Mouse (Mus musculus): ENCODE data around the gene Gtpbp6. TPM values are rescaled to one million over a fixed set of nuclear protein-coding genes. Genes with fewer than 3 reads are reported as not detected.

Gtpbp6 gene
- polyA plus RNA-seq, 1 experiment from 2014 or later, result 36.4 TPM

DNA sequence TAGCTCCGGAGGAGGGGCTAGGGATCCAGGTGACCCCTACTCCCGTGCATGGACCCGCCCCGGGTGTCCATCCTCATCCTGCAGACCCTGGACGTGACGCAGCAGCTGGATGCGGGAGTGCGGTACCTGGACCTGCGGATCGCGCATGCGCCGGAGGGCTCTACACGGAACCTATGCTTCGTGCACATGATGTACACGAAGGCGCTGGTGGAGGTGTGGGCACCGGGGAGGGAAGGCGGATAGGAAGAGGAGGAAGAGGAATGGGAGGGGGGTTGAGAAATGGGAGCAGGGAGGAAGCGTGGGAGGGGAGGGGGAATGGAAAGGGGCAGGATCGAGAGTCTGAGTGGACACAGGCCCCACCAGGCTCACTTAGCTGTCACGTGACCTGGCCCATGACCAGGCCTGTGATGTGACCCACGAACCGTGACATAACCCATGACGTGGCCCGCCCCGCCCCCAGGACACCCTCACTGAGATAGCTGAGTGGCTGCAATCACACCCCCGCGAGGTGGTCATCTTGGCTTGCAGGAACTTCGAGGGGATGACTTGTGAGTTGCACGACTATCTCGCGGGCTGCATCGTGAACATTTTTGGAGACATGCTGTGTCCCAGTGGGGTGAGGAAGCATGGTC, 6.2 kb downstream of the Gtpbp6 start:
- Histone ChIP-seq H3K4me3 (ENCODE audit: low read length) (peak overlapping the region; percentile 32), H3K27ac (ENCODE audit: low read length) (no peak overlapping the region), H3K27me3 (ENCODE audit: insufficient read depth, low read length) (no peaks in the 10 kb centered on the region), H3K36me3 (ENCODE audit: insufficient read depth, low read length) (peaks cover 38% of the 10 kb centered on the region), H3K4me1 (ENCODE audit: insufficient read depth, low read length) (peaks cover 35% of the 10 kb centered on the region), H3K4me2 (replicated peaks; ENCODE audit: low read depth, low read length) (peak overlapping the region; percentile 80), H3K9ac (replicated peaks; ENCODE audit: low read length) (peak overlapping the region; percentile 36; the same call in 1 of the 2 replicates), H3K9me3 (ENCODE audit: low read length) (0 out of 2 replicates have a peak, but pooled peaks cover 8% of the 10 kb centered on the region)
- ATAC-seq (ENCODE audit: low FRiP score, low TSS enrichment), result peak; percentile 19; the same call in 1 of the 2 replicates
- 15% methylated on average over 34 of the region's 34 CpGs for WGBS

DNA sequence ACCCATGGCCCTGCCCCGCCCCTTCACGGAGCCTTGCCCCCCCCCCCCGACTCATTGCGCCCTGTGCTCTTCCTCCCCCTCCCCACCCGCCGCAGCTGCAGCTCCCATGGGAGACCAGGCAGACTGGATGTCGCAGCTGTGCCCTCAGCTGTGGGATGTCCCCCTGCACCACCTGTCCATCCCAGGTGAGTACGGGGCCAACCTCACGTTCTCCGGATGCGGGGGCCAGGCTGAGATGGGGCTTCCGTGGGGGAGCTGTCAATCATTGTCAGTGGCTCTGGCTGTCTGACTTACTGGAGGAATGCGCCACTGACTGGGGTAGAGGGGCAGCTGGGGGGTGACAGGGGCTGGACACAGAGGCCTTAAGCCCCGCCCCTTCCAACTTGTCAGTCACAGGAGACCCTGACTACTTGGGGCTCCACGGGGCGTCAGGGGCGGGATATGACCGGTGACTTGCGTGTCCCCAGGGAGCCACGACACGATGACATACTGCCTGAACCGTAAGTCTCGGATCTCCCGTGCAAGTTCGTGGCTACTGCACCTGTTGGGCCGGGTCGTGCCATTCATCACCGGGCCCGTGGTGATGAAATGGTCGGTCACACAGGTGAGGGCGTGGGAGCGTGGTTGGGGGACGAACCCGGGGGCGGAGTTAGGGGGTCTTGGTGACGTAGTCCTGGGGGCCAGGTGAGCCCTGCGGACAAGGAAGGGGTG, 6.9 kb downstream of the Gtpbp6 start:
- ATAC-seq (ENCODE audit: low FRiP score, low TSS enrichment), result peak; percentile 25; the same call in 1 of the 2 replicates
- Histone ChIP-seq H3K27ac (ENCODE audit: low read length) (no peak overlapping the region), H3K36me3 (ENCODE audit: insufficient read depth, low read length) (peaks cover 33% of the 10 kb centered on the region), H3K9ac (replicated peaks; ENCODE audit: low read length) (peak overlapping the region; percentile 36), H3K4me2 (replicated peaks; ENCODE audit: low read depth, low read length) (peak overlapping the region; percentile 80), H3K4me1 (ENCODE audit: insufficient read depth, low read length) (peaks cover 27% of the 10 kb centered on the region), H3K27me3 (ENCODE audit: insufficient read depth, low read length) (no peaks in the 10 kb centered on the region), H3K4me3 (ENCODE audit: low read length) (peak overlapping the region; percentile 32), H3K9me3 (ENCODE audit: low read length) (0 out of 2 replicates have a peak, but pooled peaks cover 8% of the 10 kb centered on the region)
- 1% methylated on average over 33 of the region's 37 CpGs for WGBS

DNA sequence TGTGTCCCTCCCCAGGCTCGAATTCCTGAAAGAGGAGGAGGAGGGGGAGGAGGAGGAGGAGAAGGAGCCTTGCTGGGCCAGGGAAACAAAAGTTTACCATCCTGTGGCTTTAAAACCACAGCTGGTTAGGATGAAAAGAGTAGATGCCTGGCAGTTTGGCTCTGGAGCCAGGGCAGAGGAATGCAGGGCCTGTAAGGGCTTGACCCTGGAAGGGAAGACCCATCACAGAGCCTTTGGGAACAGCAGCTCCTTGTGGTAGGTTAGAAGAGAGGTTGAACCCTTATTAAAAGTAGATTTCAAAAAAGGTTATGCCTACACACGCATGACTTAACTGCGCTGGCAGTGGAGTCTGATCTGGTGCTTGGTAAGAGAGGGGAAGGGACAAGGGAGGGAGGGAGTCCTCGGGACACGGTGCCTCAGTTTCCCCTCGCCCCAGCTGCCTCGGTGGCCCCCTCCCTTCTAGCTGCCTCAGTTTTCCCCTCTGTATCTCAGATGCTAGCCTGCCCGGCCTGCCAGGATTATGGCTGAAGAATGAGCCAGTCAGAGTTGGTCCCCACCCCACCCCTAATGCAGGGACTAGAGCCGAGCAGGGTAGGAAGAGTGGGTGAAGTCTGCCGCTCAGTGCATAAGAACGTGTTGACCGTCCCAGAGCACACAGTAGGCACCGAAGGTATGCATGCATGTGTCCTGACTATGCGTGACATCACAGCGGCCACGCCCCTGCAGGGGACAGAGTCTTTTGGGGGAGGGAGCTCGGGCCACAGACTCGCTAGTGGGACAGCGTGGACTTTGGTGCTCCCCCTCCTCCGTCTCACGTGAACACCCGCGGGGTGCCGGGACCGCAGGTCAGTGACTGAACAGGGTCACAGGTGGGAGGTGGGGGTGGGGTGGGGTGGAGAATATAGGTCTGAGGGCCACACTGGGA, 8.1 kb downstream of the Gtpbp6 start, which contains the start of gene Plcxd1:
TSS of gene Plcxd1 (plus strand) at position 314 of the 925 bp plus-strand sequence.
- peaks cover 31% of the 10 kb centered on the region for H3K4me1 ChIP-seq (ENCODE audit: insufficient read depth, low read length)
- no peak within 1 kb of the TSS for H3K27ac ChIP-seq (ENCODE audit: low read length)
- peak within 1 kb of the TSS; percentile 80 for H3K4me2 ChIP-seq (replicated peaks; ENCODE audit: low read depth, low read length)
- WGBS, result 6% methylated on average over 22 of the region's 25 CpGs
- peaks cover 22% of the 10 kb centered on the region for H3K36me3 ChIP-seq (ENCODE audit: insufficient read depth, low read length)
- peak within 1 kb of the TSS; percentile 32 for H3K4me3 ChIP-seq (ENCODE audit: low read length)
- no peaks in the 10 kb centered on the region for H3K27me3 ChIP-seq (ENCODE audit: insufficient read depth, low read length)
- ATAC-seq (ENCODE audit: low FRiP score, low TSS enrichment), result peak; percentile 28
- 0 out of 2 replicates have a peak, but pooled peaks cover 5% of the 10 kb centered on the region for H3K9me3 ChIP-seq (ENCODE audit: low read length)
- no peak within 1 kb of the TSS; the same call in none of the 2 replicates for H3K9ac ChIP-seq (replicated peaks; ENCODE audit: low read length)

DNA sequence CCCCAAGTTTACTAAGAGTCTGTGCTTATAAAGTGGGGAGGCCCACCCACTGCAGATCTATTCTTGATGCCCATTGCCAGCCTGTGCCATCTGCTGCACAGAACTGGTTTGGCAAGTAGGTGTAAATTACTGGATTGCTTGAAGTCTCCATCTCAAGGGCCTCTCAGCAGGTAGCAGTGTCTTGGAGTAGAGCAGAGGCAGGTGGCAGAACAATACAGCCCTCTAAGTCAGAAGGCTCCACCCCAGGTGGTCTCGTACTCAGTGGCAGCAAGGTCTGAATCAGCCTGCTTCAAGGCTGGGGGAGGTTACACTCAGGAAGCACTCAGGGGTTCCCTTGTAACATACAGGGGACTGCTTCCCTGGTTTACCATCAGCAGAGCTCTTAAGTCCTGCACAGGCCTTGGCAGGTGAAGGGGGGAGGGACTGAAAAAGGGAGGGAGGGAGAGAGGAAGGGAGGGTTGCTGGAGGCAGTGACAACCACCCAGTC, 9.0 kb downstream of the Gtpbp6 start:
- Histone ChIP-seq H3K27ac (ENCODE audit: low read length) (no peak overlapping the region), H3K4me2 (replicated peaks; ENCODE audit: low read depth, low read length) (no peak overlapping the region), H3K4me1 (ENCODE audit: insufficient read depth, low read length) (peaks cover 37% of the 10 kb centered on the region), H3K4me3 (ENCODE audit: low read length) (no peak overlapping the region), H3K9me3 (ENCODE audit: low read length) (0 out of 2 replicates have a peak, but pooled peaks cover 4% of the 10 kb centered on the region), H3K9ac (replicated peaks; ENCODE audit: low read length) (no peak overlapping the region), H3K36me3 (ENCODE audit: insufficient read depth, low read length) (peaks cover 13% of the 10 kb centered on the region), H3K27me3 (ENCODE audit: insufficient read depth, low read length) (no peaks in the 10 kb centered on the region)
- 26% methylated on average over 1 of the region's 1 CpGs for WGBS
- ATAC-seq (ENCODE audit: low FRiP score, low TSS enrichment), result no peak

GRCm38 (mm10) chr5:110094847-110095213, 13.2 kb downstream of the Gtpbp6 start:
- peaks cover 15% of the 10 kb centered on the region for H3K4me1 ChIP-seq (ENCODE audit: insufficient read depth, low read length)
- H3K4me2 ChIP-seq (replicated peaks; ENCODE audit: low read depth, low read length), result peak overlapping the region; percentile 76
- H3K4me3 ChIP-seq (ENCODE audit: low read length), result peak overlapping the region; percentile 68
- H3K27ac ChIP-seq (ENCODE audit: low read length), result peak overlapping the region; percentile 55
- no peaks in the 10 kb centered on the region for H3K9me3 ChIP-seq (ENCODE audit: low read length)
- H3K9ac ChIP-seq (replicated peaks; ENCODE audit: low read length), result peak overlapping the region; percentile 72
- ATAC-seq (ENCODE audit: low FRiP score, low TSS enrichment), result peak; percentile 55
- WGBS, result 3% methylated on average over 4 of the region's 4 CpGs
- H3K27me3 ChIP-seq (ENCODE audit: insufficient read depth, low read length), result no peaks in the 10 kb centered on the region
- H3K36me3 ChIP-seq (ENCODE audit: insufficient read depth, low read length), result no peaks in the 10 kb centered on the region

DNA sequence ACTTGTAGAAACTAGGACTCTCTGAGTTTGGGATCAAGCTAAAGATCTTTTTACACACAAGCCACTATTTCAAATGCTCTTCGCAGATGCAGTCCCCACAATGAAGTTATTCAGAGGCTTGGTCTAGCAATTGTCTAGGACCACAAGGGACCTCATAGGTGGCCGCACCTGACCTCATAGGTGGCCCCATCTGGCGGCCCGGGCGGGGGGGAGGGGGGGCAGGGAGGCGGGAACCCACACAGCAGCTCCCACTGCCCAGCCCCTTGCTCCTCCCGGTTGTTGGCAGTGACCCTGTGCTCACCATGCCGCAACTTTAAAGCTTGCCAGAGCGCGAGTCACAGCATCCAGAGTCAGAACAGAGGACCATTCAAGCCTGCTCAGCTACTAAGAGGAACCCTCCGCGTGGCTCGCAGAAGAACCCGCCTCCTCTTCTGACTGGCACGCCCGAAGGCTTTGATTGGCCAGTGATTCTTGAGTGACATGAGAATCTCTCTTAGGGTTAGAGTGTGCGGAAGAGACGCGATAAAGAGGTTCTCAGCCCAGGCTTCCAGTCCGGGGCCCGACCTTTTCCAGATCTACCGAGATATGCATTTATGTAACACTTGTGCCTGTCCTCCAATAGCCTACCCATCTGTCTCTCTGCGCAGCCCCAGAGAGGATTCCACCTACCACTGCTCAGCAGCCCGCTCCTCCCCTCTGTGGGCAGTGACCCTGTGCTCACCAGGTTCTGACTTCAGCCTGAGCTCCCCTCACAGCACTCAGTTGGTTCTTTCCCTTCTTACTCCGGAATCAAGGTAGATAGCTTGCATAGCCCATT, 13.8 kb downstream of the Gtpbp6 start, which contains the start of gene Gm35315:
TSS of gene Gm35315 (minus strand) at position 391 of the 817 bp plus-strand sequence.
- ATAC-seq (ENCODE audit: low FRiP score, low TSS enrichment), result peak; percentile 98
- Histone ChIP-seq H3K9ac (replicated peaks; ENCODE audit: low read length) (peak within 1 kb of the TSS; percentile 72), H3K4me1 (ENCODE audit: insufficient read depth, low read length) (peaks cover 11% of the 10 kb centered on the region), H3K27ac (ENCODE audit: low read length) (peak within 1 kb of the TSS; percentile 55), H3K36me3 (ENCODE audit: insufficient read depth, low read length) (no peaks in the 10 kb centered on the region), H3K4me3 (ENCODE audit: low read length) (peak within 1 kb of the TSS; percentile 68), H3K9me3 (ENCODE audit: low read length) (no peaks in the 10 kb centered on the region), H3K4me2 (replicated peaks; ENCODE audit: low read depth, low read length) (peak within 1 kb of the TSS; percentile 76), H3K27me3 (ENCODE audit: insufficient read depth, low read length) (no peaks in the 10 kb centered on the region)
- 1% methylated on average over 25 of the region's 25 CpGs for WGBS

DNA sequence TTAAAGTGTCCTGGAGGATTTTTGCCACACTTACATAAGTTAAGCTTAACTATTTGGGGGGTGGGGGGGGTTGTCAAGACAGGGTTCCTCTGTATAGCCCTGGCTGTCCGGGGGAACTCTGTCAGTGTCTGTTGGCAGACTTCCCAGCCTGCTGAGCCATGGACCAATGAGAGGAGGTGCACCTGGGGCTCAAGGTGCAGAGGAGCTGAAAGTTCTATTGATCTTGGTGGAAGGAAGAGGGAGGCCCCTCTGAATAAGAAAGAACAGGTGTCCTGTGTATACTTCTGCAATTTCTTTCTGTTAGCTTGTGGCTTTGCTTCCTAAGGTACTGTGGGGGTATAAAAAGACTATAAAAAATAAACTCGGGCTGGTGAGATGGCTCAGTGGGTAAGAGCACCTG, 16.5 kb downstream of the Gtpbp6 start:
- H3K4me3 ChIP-seq (ENCODE audit: low read length), result no peak overlapping the region
- H3K27me3 ChIP-seq (ENCODE audit: insufficient read depth, low read length), result no peaks in the 10 kb centered on the region
- H3K9ac ChIP-seq (replicated peaks; ENCODE audit: low read length), result no peak overlapping the region
- no peaks in the 10 kb centered on the region for H3K9me3 ChIP-seq (ENCODE audit: low read length)
- no peak overlapping the region for H3K27ac ChIP-seq (ENCODE audit: low read length)
- H3K4me1 ChIP-seq (ENCODE audit: insufficient read depth, low read length), result peaks cover 11% of the 10 kb centered on the region
- H3K36me3 ChIP-seq (ENCODE audit: insufficient read depth, low read length), result no peaks in the 10 kb centered on the region
- no peak for ATAC-seq (ENCODE audit: low FRiP score, low TSS enrichment)
- WGBS, result 62% methylated on average over 2 of the region's 2 CpGs
- H3K4me2 ChIP-seq (replicated peaks; ENCODE audit: low read depth, low read length), result no peak overlapping the region

DNA sequence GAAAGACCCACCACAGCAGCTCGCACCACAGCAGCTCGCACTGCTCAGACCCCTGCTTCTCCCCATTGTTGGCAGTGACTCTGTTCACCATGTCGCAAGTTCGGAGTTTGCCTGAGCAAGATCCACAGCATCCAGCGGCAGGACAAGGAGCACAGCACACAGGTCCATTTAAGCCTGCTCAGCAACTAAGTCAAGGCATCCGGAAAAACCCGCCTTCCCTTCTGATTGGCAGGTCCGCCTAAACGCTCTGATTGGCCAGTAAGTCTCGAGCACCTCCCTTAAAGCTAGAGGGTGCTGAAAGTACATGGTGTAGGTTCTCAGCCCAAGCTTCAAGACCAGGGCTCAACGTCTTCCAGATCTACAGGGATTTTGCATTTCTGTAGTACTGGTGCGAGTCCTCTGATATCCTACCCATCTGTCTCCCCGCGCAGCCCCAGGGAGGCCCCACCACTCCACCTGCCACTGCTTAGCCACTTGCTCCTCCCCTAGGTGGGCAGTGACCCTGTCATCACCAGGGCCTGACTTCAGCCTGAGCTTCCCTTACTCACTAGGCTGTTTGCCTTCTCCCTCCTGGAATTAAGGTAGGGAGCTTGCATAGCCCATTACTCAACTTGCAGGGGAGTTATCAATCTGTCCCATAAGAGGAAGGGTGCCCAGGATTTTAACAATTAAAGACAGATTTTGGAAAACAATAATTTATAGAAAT, 21.7 kb downstream of the Gtpbp6 start:
- no peaks in the 10 kb centered on the region for H3K36me3 ChIP-seq (ENCODE audit: insufficient read depth, low read length)
- H3K9ac ChIP-seq (replicated peaks; ENCODE audit: low read length), result no peak overlapping the region
- no peak; the same call in 1 of the 2 replicates for ATAC-seq (ENCODE audit: low FRiP score, low TSS enrichment)
- H3K4me1 ChIP-seq (ENCODE audit: insufficient read depth, low read length), result no peaks in the 10 kb centered on the region
- WGBS, result 39% methylated on average over 14 of the region's 14 CpGs
- H3K4me3 ChIP-seq (ENCODE audit: low read length), result no peak overlapping the region
- peaks cover 11% of the 10 kb centered on the region; the same call in 1 of the 2 replicates for H3K9me3 ChIP-seq (ENCODE audit: low read length)
- H3K27ac ChIP-seq (ENCODE audit: low read length), result no peak overlapping the region
- no peak overlapping the region for H3K4me2 ChIP-seq (replicated peaks; ENCODE audit: low read depth, low read length)
- H3K27me3 ChIP-seq (ENCODE audit: insufficient read depth, low read length), result no peaks in the 10 kb centered on the region
